Mouse (Mus musculus): ENCODE measurements around the gene Fam213b. TPM values are rescaled to one million over a fixed set of nuclear protein-coding genes. Genes with fewer than 3 reads are reported as not detected.

Fam213b gene
- polyA plus RNA-seq, 1 experiment: 5.7 TPM

GRCm38 (mm10) chr4:154943323-154944039, 44.5 kb upstream of the Fam213b start:
- H3K36me3 ChIP-seq (ENCODE audit: control insufficient read depth, insufficient read depth): no peaks in the 10 kb centered on the region
- peaks cover 22% of the 10 kb centered on the region for H3K27me3 ChIP-seq (ENCODE audit: control insufficient read depth, insufficient read depth, insufficient read length)
- no peak overlapping the region for H3K4me2 ChIP-seq (ENCODE audit: low read depth)
- H3K4me3 ChIP-seq: no peak overlapping the region
- H3K79me2 ChIP-seq (ENCODE audit: control insufficient read depth, insufficient read depth): no peaks in the 10 kb centered on the region
- TF ChIP-seq MYOD1 (IDR thresholded peaks at IDR 0.05; ENCODE audit: control insufficient read depth in 1 of 3, insufficient read length in 2 of 3, low read depth in 2 of 3) (no peak), POLR2A (IDR thresholded peaks at IDR 0.05; ENCODE audit: insufficient read length, low read depth) (no peak), USF1 (IDR thresholded peaks at IDR 0.05; ENCODE audit: low read depth) (no peak), REST (IDR thresholded peaks at IDR 0.05; ENCODE audit: insufficient read depth, insufficient read length) (no peak), SRF (IDR thresholded peaks at IDR 0.05; ENCODE audit: control insufficient read depth, insufficient read length, low read depth) (no peak), MAX (IDR thresholded peaks at IDR 0.05; ENCODE audit: low read depth) (no peak), E2F4 (IDR thresholded peaks at IDR 0.05; ENCODE audit: insufficient read depth) (no peak), TCF3 (IDR thresholded peaks at IDR 0.05; ENCODE audit: insufficient read length, low read depth) (no peak), POLR2AphosphoS2 (IDR thresholded peaks at IDR 0.05; ENCODE audit: insufficient read length, low read depth) (no peak), CEBPB (IDR thresholded peaks at IDR 0.05; ENCODE audit: insufficient read depth, poor library complexity, severe bottlenecking) (no peak), TCF12 (IDR thresholded peaks at IDR 0.05; ENCODE audit: insufficient read depth, poor library complexity, severe bottlenecking) (no peak), MYOG (IDR thresholded peaks at IDR 0.05; ENCODE audit: control insufficient read depth in 1 of 3, insufficient read depth in 1 of 3, insufficient read length in 2 of 3, low read depth in 2 of 3) (no peak)
- H3ac ChIP-seq (ENCODE audit: control insufficient read depth, insufficient read length): no peak overlapping the region

- Histone ChIP-seq H3K4me2 (ENCODE audit: low read depth) (no peak overlapping the region), H3K4me3 (no peak overlapping the region), H3K36me3 (ENCODE audit: control insufficient read depth, insufficient read depth) (no peaks in the 10 kb centered on the region), H3K79me2 (ENCODE audit: control insufficient read depth, insufficient read depth) (no peaks in the 10 kb centered on the region), H3K27me3 (ENCODE audit: control insufficient read depth, insufficient read depth, insufficient read length) (peaks cover 18% of the 10 kb centered on the region), H3ac (ENCODE audit: control insufficient read depth, insufficient read length) (no peak overlapping the region)
- no peak for TF ChIP-seq CEBPB (IDR thresholded peaks at IDR 0.05; ENCODE audit: insufficient read depth, poor library complexity, severe bottlenecking)
- TF ChIP-seq POLR2AphosphoS2 (IDR thresholded peaks at IDR 0.05; ENCODE audit: insufficient read length, low read depth): no peak
- TF ChIP-seq SRF (IDR thresholded peaks at IDR 0.05; ENCODE audit: control insufficient read depth, insufficient read length, low read depth): no peak
- TF ChIP-seq E2F4 (IDR thresholded peaks at IDR 0.05; ENCODE audit: insufficient read depth): no peak
- TF ChIP-seq MYOD1 (IDR thresholded peaks at IDR 0.05; ENCODE audit: control insufficient read depth in 1 of 3, insufficient read length in 2 of 3, low read depth in 2 of 3): no peak
- TF ChIP-seq MAX (IDR thresholded peaks at IDR 0.05; ENCODE audit: low read depth): no peak
- no peak for TF ChIP-seq USF1 (IDR thresholded peaks at IDR 0.05; ENCODE audit: low read depth)
- TF ChIP-seq REST (IDR thresholded peaks at IDR 0.05; ENCODE audit: insufficient read depth, insufficient read length): no peak
- TF ChIP-seq MYOG (IDR thresholded peaks at IDR 0.05; ENCODE audit: control insufficient read depth in 1 of 3, insufficient read depth in 1 of 3, insufficient read length in 2 of 3, low read depth in 2 of 3): no peak
- no peak for TF ChIP-seq TCF12 (IDR thresholded peaks at IDR 0.05; ENCODE audit: insufficient read depth, poor library complexity, severe bottlenecking)
- TF ChIP-seq TCF3 (IDR thresholded peaks at IDR 0.05; ENCODE audit: insufficient read length, low read depth): no peak
- TF ChIP-seq POLR2A (IDR thresholded peaks at IDR 0.05; ENCODE audit: insufficient read length, low read depth): no peak
Observed at GRCm38 (mm10) chr4:154942632-154943322, 43.8 kb upstream of the Fam213b start.

- Histone ChIP-seq H3K4me2 (ENCODE audit: low read depth) (peak overlapping the region; percentile 27), H3K79me2 (ENCODE audit: control insufficient read depth, insufficient read depth) (no peaks in the 10 kb centered on the region), H3K27me3 (ENCODE audit: control insufficient read depth, insufficient read depth, insufficient read length) (peaks cover 20% of the 10 kb centered on the region), H3ac (ENCODE audit: control insufficient read depth, insufficient read length) (no peak overlapping the region), H3K36me3 (ENCODE audit: control insufficient read depth, insufficient read depth) (no peaks in the 10 kb centered on the region), H3K4me3 (no peak overlapping the region)
- TF ChIP-seq REST (IDR thresholded peaks at IDR 0.05; ENCODE audit: insufficient read depth, insufficient read length) (no peak), CEBPB (IDR thresholded peaks at IDR 0.05; ENCODE audit: insufficient read depth, poor library complexity, severe bottlenecking) (no peak)
Observed at GRCm38 (mm10) chr4:154941831-154942230, 42.9 kb upstream of the Fam213b start.

- Histone ChIP-seq H3K27me3 (ENCODE audit: control insufficient read depth, insufficient read depth, insufficient read length) (peaks cover 26% of the 10 kb centered on the region), H3ac (ENCODE audit: control insufficient read depth, insufficient read length) (no peak overlapping the region), H3K4me3 (no peak overlapping the region), H3K36me3 (ENCODE audit: control insufficient read depth, insufficient read depth) (no peaks in the 10 kb centered on the region), H3K79me2 (ENCODE audit: control insufficient read depth, insufficient read depth) (no peaks in the 10 kb centered on the region), H3K4me2 (ENCODE audit: low read depth) (no peak overlapping the region)
- TF ChIP-seq MAX (IDR thresholded peaks at IDR 0.05; ENCODE audit: low read depth): no peak
- no peak for TF ChIP-seq MYOG (IDR thresholded peaks at IDR 0.05; ENCODE audit: control insufficient read depth in 1 of 3, insufficient read depth in 1 of 3, insufficient read length in 2 of 3, low read depth in 2 of 3)
- no peak for TF ChIP-seq POLR2A (IDR thresholded peaks at IDR 0.05; ENCODE audit: insufficient read length, low read depth)
- TF ChIP-seq USF1 (IDR thresholded peaks at IDR 0.05; ENCODE audit: low read depth): no peak
- no peak for TF ChIP-seq REST (IDR thresholded peaks at IDR 0.05; ENCODE audit: insufficient read depth, insufficient read length)
- TF ChIP-seq MYOD1 (IDR thresholded peaks at IDR 0.05; ENCODE audit: control insufficient read depth in 1 of 3, insufficient read length in 2 of 3, low read depth in 2 of 3): no peak
- TF ChIP-seq E2F4 (IDR thresholded peaks at IDR 0.05; ENCODE audit: insufficient read depth): no peak
- no peak for TF ChIP-seq CEBPB (IDR thresholded peaks at IDR 0.05; ENCODE audit: insufficient read depth, poor library complexity, severe bottlenecking)
- no peak for TF ChIP-seq POLR2AphosphoS2 (IDR thresholded peaks at IDR 0.05; ENCODE audit: insufficient read length, low read depth)
- TF ChIP-seq SRF (IDR thresholded peaks at IDR 0.05; ENCODE audit: control insufficient read depth, insufficient read length, low read depth): no peak
- TF ChIP-seq TCF3 (IDR thresholded peaks at IDR 0.05; ENCODE audit: insufficient read length, low read depth): no peak
- TF ChIP-seq TCF12 (IDR thresholded peaks at IDR 0.05; ENCODE audit: insufficient read depth, poor library complexity, severe bottlenecking): no peak
Observed at GRCm38 (mm10) chr4:154940156-154940555, 41.2 kb upstream of the Fam213b start.

Measured in myocyte (in vitro differentiated cells).